Mouse (Mus musculus) embryonic stem cell, embryonic (primary cell): ENCODE measurements at regions not wholly inside any gene's neighbourhood (a gene's known extent, or its start where the extent isn't known, plus 50 kb on each side); places are given as distances from the start of the nearest gene placed in this dataset.

Experiments
- CTCF ChIA-PET, 4 experiments: fragments of 300-600 bp in 2 of 4; fragments of 350-600 bp in 2 of 4; sonication (Branson Sonifier 250); formaldehyde crosslinking; loops; one replicate each; lab custom pipeline; 2022; ENCODE audit warnings: inconsistent platforms in 2 of 4; lab: Charles Lee
- POLR2A ChIA-PET, 4 experiments: fragments of 300-600 bp in 2 of 4; fragments of 350-600 bp in 2 of 4; sonication (Branson Sonifier 250); formaldehyde crosslinking; loops; one replicate each; lab custom pipeline; 2022; ENCODE audit warnings: antibody characterized with exemption in 4 of 4, inconsistent platforms in 1 of 4; lab: Charles Lee

DNA sequence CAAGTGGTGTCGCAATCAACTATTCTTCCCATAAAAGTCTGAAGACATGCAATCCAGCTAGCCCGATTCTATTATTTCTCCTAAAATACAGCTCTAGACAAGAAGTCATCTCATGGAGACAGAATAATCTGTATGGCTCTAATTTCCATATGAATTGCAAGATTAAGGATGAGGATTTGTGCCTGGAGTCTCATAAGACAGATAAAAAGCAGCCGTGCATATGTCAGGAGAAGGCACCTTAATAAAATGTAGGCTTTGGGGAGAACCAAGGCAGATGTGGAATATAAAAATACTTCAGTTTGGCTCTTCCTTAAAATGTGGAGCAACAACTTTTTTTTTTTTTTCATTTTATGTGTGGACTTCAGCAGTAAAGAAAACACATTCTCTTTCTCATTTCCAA lies 876.8 kb downstream of the Hace1 start:
- ChIA-PET POLR2A (interaction anchor here in 1 of 4 experiments (0.7 kb wide), 1 partner anchor 681 kb away, joined by 3 read pairs; no protein-coding TSS in a partner anchor), CTCF (no interaction called here)

DNA sequence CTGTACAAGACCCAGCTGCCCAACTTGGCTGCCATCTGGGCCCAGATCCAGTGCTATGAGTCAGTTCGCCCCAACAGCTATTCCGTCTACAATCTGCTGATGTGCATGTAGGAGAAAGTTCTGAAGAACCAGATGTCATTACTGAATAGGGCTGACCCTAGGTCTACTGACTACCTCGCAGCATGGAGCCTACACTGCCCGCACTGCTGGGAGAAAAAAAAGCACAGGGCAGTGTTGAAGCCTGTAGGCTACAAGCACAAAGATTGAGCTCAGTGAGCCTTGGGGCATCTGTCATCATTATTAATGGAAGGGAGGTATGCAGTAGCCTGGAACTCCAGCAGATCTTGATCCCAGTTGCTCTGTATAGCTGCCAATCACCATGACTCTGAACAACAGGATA lies 881.1 kb downstream of the Hace1 start:
- POLR2A ChIA-PET: no interaction called here
- CTCF ChIA-PET: no interaction called here

GRCm38 (mm10) chr10:46483656-46484055 lies 906.0 kb downstream of the Hace1 start:
- ChIA-PET CTCF (no interaction called here), POLR2A (no interaction called here)
